Mouse (Mus musculus) liver, postnatal 0 days (tissue): ENCODE data around the gene Lmf1. TPM values are rescaled to one million over a fixed set of nuclear protein-coding genes. Genes with fewer than 3 reads are reported as not detected.

Experiments used
- ATAC-seq: fragments of 200-750 bp; cut with Nextera tagmentation; 2 replicates; pipeline ENCODE4 v1.8.0; 2017; ENCODE audit warnings: mild to moderate bottlenecking, moderate library complexity
- DNase-seq: peaks from one replicate; pipeline ENCODE4 v3.0.0-alpha.2; 2016
- H3K27ac ChIP-seq: fragments of 300-500 bp; sonication (generic); 2 replicates; pipeline ENCODE4 v1.5.1; 2014; ENCODE audit warnings: antibody characterized with exemption, moderate library complexity, mild to moderate bottlenecking, low read depth
- H3K27me3 ChIP-seq: fragments of 300-500 bp; sonication (generic); 2 replicates; pipeline ENCODE4 v1.6.1; 2014; ENCODE audit warnings: low read length, control low read depth, mixed read lengths; ENCODE audit not compliant: insufficient read depth
- H3K36me3 ChIP-seq: fragments of 300-500 bp; sonication (generic); replicated peaks from 2 replicates; pipeline ENCODE4 v1.6.1; 2014; ENCODE audit warnings: mild to moderate bottlenecking, control low read depth, low read length, moderate library complexity, mixed read lengths; ENCODE audit not compliant: insufficient read depth
- H3K4me1 ChIP-seq: fragments of 300-500 bp; sonication (generic); 2 replicates; pipeline ENCODE4 v1.6.1; 2014; ENCODE audit warnings: antibody characterized with exemption, mild to moderate bottlenecking, control low read depth; ENCODE audit not compliant: insufficient read depth
- H3K4me2 ChIP-seq: fragments of 300-500 bp; sonication (generic); 2 replicates; pipeline ENCODE4 v1.6.1; 2014; ENCODE audit warnings: low read depth, mild to moderate bottlenecking, low read length, moderate library complexity, mixed read lengths
- H3K4me3 ChIP-seq: fragments of 300-500 bp; sonication (generic); 2 replicates; pipeline ENCODE4 v1.5.1; 2014; ENCODE audit warnings: low read depth, low read length
- H3K9ac ChIP-seq: fragments of 300-500 bp; sonication (generic); replicated peaks from 2 replicates; pipeline ENCODE4 v1.6.1; 2014; ENCODE audit warnings: mild to moderate bottlenecking, moderate library complexity
- H3K9me3 ChIP-seq: fragments of 300-500 bp; sonication (generic); 2 replicates; pipeline ENCODE4 v1.6.1; 2016; ENCODE audit warnings: mild to moderate bottlenecking, control low read depth, low read length, mixed read lengths
- CTCF ChIP-seq: sonication (generic); IDR thresholded peaks from 2 replicates; pipeline ENCODE4 v1.5.1; 2016; ENCODE audit warnings: antibody characterized with exemption, low read depth
- EP300 ChIP-seq: IDR thresholded peaks from 2 replicates; pipeline ENCODE4 v1.6.1; 2016; ENCODE audit warnings: antibody characterized with exemption, low read depth, mild to moderate bottlenecking
- WGBS: fragments of 180-500 bp; shearing (Covaris S2); extraction: QIAGEN DNeasy Blood & Tissue Kit; methylation state at CpG from one replicate; pipeline ENCODE4 v1.1.7; 2014; ENCODE audit not compliant: insufficient replicate concordance; 5-methylcytosine and 5-hydroxymethylcytosine counted together
- polyA plus RNA-seq: library from polyadenylated mRNA; unstranded; fragments of >200 nt; fragmentation: Nextera tagmentation; extraction: Ambion mirVana; gene quantifications from 2 replicates; pipeline ENCODE4 v1.2.1, GENCODE M21; 2015

The Lmf1 gene
- polyA plus RNA-seq, 1 experiment from 2014 or later = 12.5 TPM

- Histone ChIP-seq H3K9ac (no peak overlapping the region), H3K4me2 (no peak overlapping the region), H3K4me3 (no peak overlapping the region), H3K27me3 (peaks cover 51% of the 10 kb centered on the region), H3K27ac (no peak overlapping the region), H3K9me3 (no peaks in the 10 kb centered on the region), H3K4me1 (peaks cover 5% of the 10 kb centered on the region; the same call in 1 of the 2 replicates), H3K36me3 (no peaks in the 10 kb centered on the region)
- ATAC-seq (no peak; the same call in 1 of the 2 replicates), DNase-seq (peak; percentile 78)
- TF ChIP-seq EP300 (no peak), CTCF (peak; percentile 94)
- 17% methylated on average over 14 of the region's 14 CpGs for WGBS
Observed at GRCm38 (mm10) chr17:25567745-25568144, 11.1 kb upstream of the Lmf1 start.

GRCm38 (mm10) chr17:25568206-25568605 is 10.7 kb upstream of the Lmf1 start:
- peaks cover 52% of the 10 kb centered on the region for H3K27me3 ChIP-seq
- H3K4me3 ChIP-seq = no peak overlapping the region
- no peak overlapping the region for H3K4me2 ChIP-seq
- TF ChIP-seq CTCF (no peak), EP300 (no peak)
- H3K36me3 ChIP-seq = no peaks in the 10 kb centered on the region
- DNase-seq = no peak
- 37% methylated on average over 10 of the region's 10 CpGs for WGBS
- H3K4me1 ChIP-seq = peaks cover 5% of the 10 kb centered on the region; the same call in 1 of the 2 replicates
- no peak overlapping the region for H3K27ac ChIP-seq
- no peak overlapping the region for H3K9ac ChIP-seq
- ATAC-seq = no peak
- H3K9me3 ChIP-seq = no peaks in the 10 kb centered on the region

GRCm38 (mm10) chr17:25568880-25569279 is 10.0 kb upstream of the Lmf1 start:
- 81% methylated on average over 11 of the region's 11 CpGs for WGBS
- no peaks in the 10 kb centered on the region for H3K36me3 ChIP-seq
- peaks cover 54% of the 10 kb centered on the region for H3K27me3 ChIP-seq
- DNase-seq (no peak), ATAC-seq (no peak)
- no peak overlapping the region for H3K9ac ChIP-seq
- no peak overlapping the region for H3K4me3 ChIP-seq
- TF ChIP-seq EP300 (no peak), CTCF (no peak)
- peaks cover 5% of the 10 kb centered on the region; the same call in 1 of the 2 replicates for H3K4me1 ChIP-seq
- no peak overlapping the region for H3K4me2 ChIP-seq
- H3K27ac ChIP-seq = no peak overlapping the region
- no peaks in the 10 kb centered on the region for H3K9me3 ChIP-seq

DNA sequence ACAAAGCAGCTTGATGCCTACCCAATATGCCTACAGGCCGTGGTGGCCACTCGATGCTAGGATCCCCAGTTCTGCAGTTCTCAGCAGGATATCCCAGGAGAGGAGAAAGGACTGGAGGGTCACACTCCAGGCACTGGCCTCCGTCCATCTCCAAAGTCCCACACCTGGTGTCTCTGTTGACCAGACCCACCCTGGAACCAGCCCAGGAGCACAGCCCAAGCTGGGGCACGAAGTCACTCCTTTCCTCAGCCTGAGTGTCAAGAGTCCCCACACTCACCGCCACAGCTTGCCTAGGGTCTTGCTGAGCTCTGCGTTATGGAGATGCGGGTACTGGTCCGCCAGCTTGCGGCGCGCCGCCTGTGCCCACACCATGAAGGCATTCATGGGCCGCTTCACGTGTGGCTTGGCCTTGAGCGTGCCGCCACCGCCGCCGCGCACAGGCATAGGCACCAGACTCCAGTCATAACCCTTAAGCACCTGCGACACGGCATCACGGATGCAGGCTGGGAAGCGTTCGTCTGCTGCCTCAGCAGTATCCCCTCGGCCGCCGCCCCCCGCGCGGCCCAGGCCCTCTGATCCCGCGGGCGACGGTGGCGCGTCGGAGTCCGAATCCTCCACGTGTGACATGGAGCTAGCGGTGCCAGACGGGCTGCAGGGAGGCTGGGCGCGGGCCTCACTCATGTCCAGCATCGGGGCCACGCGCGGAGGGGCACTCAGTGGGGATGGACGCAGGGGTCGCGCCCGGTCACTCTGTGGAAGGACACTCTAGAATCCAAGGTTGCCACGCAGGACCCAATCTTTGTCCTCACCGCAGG is 8.8 kb upstream of the Lmf1 start:
- Histone ChIP-seq H3K9me3 (no peaks in the 10 kb centered on the region), H3K9ac (no peak overlapping the region), H3K36me3 (no peaks in the 10 kb centered on the region), H3K4me1 (peaks cover 5% of the 10 kb centered on the region; the same call in 1 of the 2 replicates), H3K4me3 (peak overlapping the region; percentile 38), H3K4me2 (peak overlapping the region; percentile 68), H3K27me3 (peaks cover 55% of the 10 kb centered on the region), H3K27ac (no peak overlapping the region)
- 6% methylated on average over 52 of the region's 54 CpGs for WGBS
- no peak for TF ChIP-seq EP300
- DNase-seq (no peak), ATAC-seq (peak; percentile 1; the same call in 1 of the 2 replicates)

GRCm38 (mm10) chr17:25570648-25571452 is 8.0 kb upstream of the Lmf1 start, which contains the start of gene Sox8:
TSS of gene Sox8 (minus strand) at chr17:25570686.
- Histone ChIP-seq H3K27me3 (peaks cover 59% of the 10 kb centered on the region), H3K9ac (peak within 1 kb of the TSS; percentile 21; the same call in 1 of the 2 replicates), H3K4me3 (peak within 1 kb of the TSS; percentile 38), H3K4me2 (peak within 1 kb of the TSS; percentile 68), H3K9me3 (no peaks in the 10 kb centered on the region), H3K4me1 (peaks cover 5% of the 10 kb centered on the region; the same call in 1 of the 2 replicates), H3K27ac (no peak within 1 kb of the TSS), H3K36me3 (no peaks in the 10 kb centered on the region)
- WGBS = under 1% methylated on average over 58 of the region's 61 CpGs
- DNase-seq = peak; percentile 66
- peak; percentile 62 for ATAC-seq
- TF ChIP-seq CTCF (0 out of 2 replicates have a peak, but pooled peaks have one; percentile 26), EP300 (no peak)

- H3K27me3 ChIP-seq = peaks cover 59% of the 10 kb centered on the region
- ATAC-seq = no peak
Observed at GRCm38 (mm10) chr17:25571453-25571820, 7.4 kb upstream of the Lmf1 start.

More at GRCm38 (mm10) chr17:25571453-25571820, 7.4 kb upstream of the Lmf1 start:
- Histone ChIP-seq H3K27ac (no peak overlapping the region), H3K36me3 (no peaks in the 10 kb centered on the region), H3K4me2 (peak overlapping the region; percentile 68), H3K9ac (no peak overlapping the region), H3K4me1 (peaks cover 5% of the 10 kb centered on the region; the same call in 1 of the 2 replicates), H3K9me3 (no peaks in the 10 kb centered on the region), H3K4me3 (peak overlapping the region; percentile 38)
- no peak for DNase-seq
- TF ChIP-seq EP300 (no peak), CTCF (no peak)
- WGBS = 8% methylated on average over 8 of the region's 8 CpGs
